Mouse (Mus musculus) myocyte (in vitro differentiated cells): ENCODE results near the gene Ndufb4. TPM values are rescaled to one million over a fixed set of nuclear protein-coding genes. Genes with fewer than 3 reads are reported as not detected.
"Not testable (repeated sequence)": the region's sequence is repeated elsewhere in the genome, so short reads cannot be mapped to it uniquely, and the experiment has no call there.

Experiments
- H3K27me3 ChIP-seq: one replicate; pipeline ENCODE4 v1.6.1; 2011; ENCODE audit not compliant: control insufficient read depth, insufficient read depth, insufficient read length
- H3K36me3 ChIP-seq: one replicate; pipeline ENCODE4 v1.6.1; 2011; ENCODE audit not compliant: control insufficient read depth, insufficient read depth
- H3K4me2 ChIP-seq: one replicate; pipeline ENCODE4 v1.6.1; 2011; ENCODE audit warnings: low read depth, control low read depth
- H3K4me3 ChIP-seq: one replicate; pipeline ENCODE4 v1.5.1; 2011; ENCODE audit warnings: mild to moderate bottlenecking, control low read depth, moderate library complexity
- H3K79me2 ChIP-seq: one replicate; pipeline ENCODE4 v1.6.1; 2011; ENCODE audit not compliant: control insufficient read depth, insufficient read depth
- H3ac ChIP-seq: one replicate; pipeline ENCODE4 v1.6.1; 2011; ENCODE audit not compliant: control insufficient read depth, insufficient read length
- CEBPB ChIP-seq: IDR thresholded peaks from 2 replicates; pipeline ENCODE4 v1.6.1; 2011; ENCODE audit warnings: mild to moderate bottlenecking, moderate library complexity; ENCODE audit not compliant: poor library complexity, insufficient read depth, severe bottlenecking
- E2F4 ChIP-seq: IDR thresholded peaks from one replicate; pipeline ENCODE4 v1.6.1; 2011; ENCODE audit warnings: mild to moderate bottlenecking, control low read depth, moderate library complexity; ENCODE audit not compliant: insufficient read depth
- MAX ChIP-seq: IDR thresholded peaks from one replicate; pipeline ENCODE4 v1.6.1; 2011; ENCODE audit warnings: low read depth, mild to moderate bottlenecking, control low read depth
- MYOD1 ChIP-seq, 3 experiments: IDR thresholded peaks; one replicate each; pipeline ENCODE4 v1.6.1; 2011; ENCODE audit warnings: control low read depth in 2 of 3, low read depth in 2 of 3, mild to moderate bottlenecking in 2 of 3, moderate library complexity in 1 of 3; ENCODE audit not compliant: insufficient read length in 2 of 3, control insufficient read depth in 1 of 3
- MYOG ChIP-seq, 3 experiments: IDR thresholded peaks; one replicate each; pipeline ENCODE4 v1.6.1; 2011; ENCODE audit warnings: control low read depth in 2 of 3, low read depth in 2 of 3, mild to moderate bottlenecking in 2 of 3; ENCODE audit not compliant: insufficient read length in 2 of 3, control insufficient read depth in 1 of 3, insufficient read depth in 1 of 3
- POLR2A ChIP-seq: IDR thresholded peaks from one replicate; pipeline ENCODE4 v1.6.1; 2011; ENCODE audit warnings: low read depth, mild to moderate bottlenecking, control low read depth, moderate library complexity; ENCODE audit not compliant: insufficient read length
- POLR2AphosphoS2 ChIP-seq: IDR thresholded peaks from one replicate; pipeline ENCODE4 v1.6.1; 2011; ENCODE audit warnings: low read depth, control low read depth; ENCODE audit not compliant: insufficient read length
- REST ChIP-seq: IDR thresholded peaks from one replicate; pipeline ENCODE4 v1.6.1; 2011; ENCODE audit warnings: mild to moderate bottlenecking, control low read depth, moderate library complexity; ENCODE audit not compliant: insufficient read depth, insufficient read length
- SRF ChIP-seq: IDR thresholded peaks from one replicate; pipeline ENCODE4 v1.6.1; 2011; ENCODE audit warnings: low read depth; ENCODE audit not compliant: control insufficient read depth, insufficient read length
- TCF12 ChIP-seq: IDR thresholded peaks from one replicate; pipeline ENCODE4 v1.6.1; 2011; ENCODE audit warnings: mild to moderate bottlenecking, control low read depth; ENCODE audit not compliant: poor library complexity, insufficient read depth, severe bottlenecking
- TCF3 ChIP-seq: IDR thresholded peaks from one replicate; pipeline ENCODE4 v1.6.1; 2011; ENCODE audit warnings: low read depth, control low read depth; ENCODE audit not compliant: insufficient read length
- USF1 ChIP-seq: IDR thresholded peaks from one replicate; pipeline ENCODE4 v1.6.1; 2011; ENCODE audit warnings: low read depth, mild to moderate bottlenecking, control low read depth, moderate library complexity
- polyA plus RNA-seq: library from polyadenylated mRNA; unstranded; fragments of >200 nt; fragmentation: generic; extraction: Trizol; gene quantifications from one replicate; pipeline ENCODE4 v1.2.1, GENCODE M21; 2012; ENCODE audit warnings: missing spikeins

The Ndufb4 gene
- polyA plus RNA-seq, 1 experiment, result 86.0 TPM

DNA sequence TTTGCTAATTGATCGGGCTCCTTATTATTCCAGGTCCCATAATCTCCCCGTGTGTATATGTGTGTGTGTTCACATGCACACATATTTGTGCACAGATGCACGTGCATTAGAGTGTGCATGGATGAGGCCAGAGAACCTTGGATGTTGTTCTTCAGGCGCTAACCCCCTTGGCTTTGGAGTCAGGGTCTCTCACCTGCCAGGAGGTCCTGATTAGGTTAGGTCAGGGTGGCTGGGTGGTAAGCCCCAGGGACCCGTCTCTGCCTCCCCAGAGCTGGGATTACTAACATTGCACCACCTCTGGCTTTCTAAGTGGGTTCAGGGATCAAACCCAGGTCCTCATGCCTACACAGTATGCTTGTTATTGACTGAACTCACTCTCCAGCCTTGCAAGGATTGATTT lies 9.8 kb downstream of the Ndufb4 start:
- no peaks in the 10 kb centered on the region for H3K27me3 ChIP-seq
- no peak overlapping the region for H3K4me2 ChIP-seq
- H3ac ChIP-seq, result no peak overlapping the region
- peaks cover 9% of the 10 kb centered on the region for H3K36me3 ChIP-seq
- H3K79me2 ChIP-seq, result peaks cover 5% of the 10 kb centered on the region
- no peak overlapping the region for H3K4me3 ChIP-seq
- TF ChIP-seq POLR2AphosphoS2, result no peak
- no peak for TF ChIP-seq MYOD1 (IDR thresholded peaks at IDR 0.05; ENCODE audit: control insufficient read depth in 1 of 3, insufficient read length in 2 of 3, low read depth in 2 of 3)
- TF ChIP-seq E2F4, result no peak
- TF ChIP-seq REST, result no peak
- TF ChIP-seq SRF, result no peak
- no peak for TF ChIP-seq CEBPB

DNA sequence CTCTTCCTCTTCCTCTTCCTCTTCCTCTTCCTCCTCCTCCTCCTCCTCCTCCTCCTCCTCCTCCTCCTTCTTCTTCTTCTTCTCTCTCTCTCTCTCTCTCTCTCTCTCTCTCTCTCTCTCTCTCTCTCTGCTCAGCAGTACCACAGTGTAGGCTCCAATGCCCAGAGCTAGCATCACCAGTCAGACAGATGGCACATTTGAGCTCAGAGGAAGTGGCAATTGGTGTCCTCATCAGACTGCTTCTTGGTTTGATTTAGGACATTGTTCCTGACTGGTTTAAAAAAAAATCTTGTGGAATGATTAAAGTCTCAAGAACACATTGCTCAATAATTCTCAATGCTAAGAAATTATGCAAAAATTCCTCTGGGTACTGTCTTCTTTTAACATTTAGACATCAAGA lies 13.7 kb downstream of the Ndufb4 start:
- H3K4me2 ChIP-seq, H3K4me3 ChIP-seq, H3ac ChIP-seq, H3K27me3 ChIP-seq, H3K79me2 ChIP-seq, H3K36me3 ChIP-seq: not testable (repeated sequence)

DNA sequence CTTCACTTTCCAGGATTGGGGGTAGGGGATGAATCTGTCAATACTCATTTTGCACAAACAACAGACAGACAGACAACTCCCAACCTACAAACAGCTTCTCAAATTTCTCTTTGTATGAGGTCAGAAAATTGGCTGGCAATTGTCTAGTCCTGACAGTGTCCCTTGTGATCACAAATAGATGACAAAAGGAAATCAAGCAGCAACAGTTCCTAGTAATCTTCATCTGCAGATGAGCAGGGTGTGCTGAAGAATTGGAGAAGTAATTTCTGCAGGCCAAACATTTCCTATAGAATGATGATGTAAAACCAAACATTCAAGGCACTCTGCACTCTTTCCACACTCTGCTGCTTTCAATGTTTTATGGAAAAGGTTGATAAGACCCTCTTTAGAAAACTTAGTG lies 16.5 kb downstream of the Ndufb4 start:
- H3ac ChIP-seq, result no peak overlapping the region
- no peak overlapping the region for H3K4me2 ChIP-seq
- TF ChIP-seq REST, result no peak
- no peak for TF ChIP-seq TCF3
- TF ChIP-seq MYOD1 (IDR thresholded peaks at IDR 0.05; ENCODE audit: control insufficient read depth in 1 of 3, insufficient read length in 2 of 3, low read depth in 2 of 3), result no peak
- no peak for TF ChIP-seq CEBPB
- TF ChIP-seq POLR2AphosphoS2, result no peak
- no peak for TF ChIP-seq MAX
- no peak for TF ChIP-seq POLR2A
- TF ChIP-seq E2F4, result no peak
- no peaks in the 10 kb centered on the region for H3K27me3 ChIP-seq
- H3K79me2 ChIP-seq, result no peaks in the 10 kb centered on the region
- no peaks in the 10 kb centered on the region for H3K36me3 ChIP-seq
- H3K4me3 ChIP-seq, result no peak overlapping the region

DNA sequence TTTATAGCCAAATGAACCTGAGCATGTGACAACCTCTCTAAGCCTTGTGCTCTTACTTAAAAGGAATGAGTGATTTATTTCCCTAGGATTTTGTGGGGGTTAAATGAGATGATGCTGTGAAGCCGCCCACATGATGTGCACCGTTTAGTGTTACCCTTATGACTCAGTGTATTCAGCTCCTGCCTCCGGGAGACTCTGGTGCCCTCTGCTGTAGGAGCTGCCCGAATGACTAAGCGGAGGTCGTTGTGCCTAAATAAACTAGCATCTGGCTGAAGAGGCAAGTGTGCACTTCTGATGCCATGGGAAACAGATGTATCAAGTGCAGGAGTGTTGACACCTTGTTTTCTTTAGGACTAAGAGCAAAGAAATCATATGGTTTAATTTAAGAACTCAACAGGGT lies 18.1 kb downstream of the Ndufb4 start:
- no peaks in the 10 kb centered on the region for H3K79me2 ChIP-seq
- no peak overlapping the region for H3K4me2 ChIP-seq
- no peak overlapping the region for H3ac ChIP-seq
- TF ChIP-seq POLR2A, result no peak
- peak; percentile 48 for TF ChIP-seq USF1
- H3K27me3 ChIP-seq, result no peaks in the 10 kb centered on the region
- no peaks in the 10 kb centered on the region for H3K36me3 ChIP-seq
- H3K4me3 ChIP-seq, result no peak overlapping the region

DNA sequence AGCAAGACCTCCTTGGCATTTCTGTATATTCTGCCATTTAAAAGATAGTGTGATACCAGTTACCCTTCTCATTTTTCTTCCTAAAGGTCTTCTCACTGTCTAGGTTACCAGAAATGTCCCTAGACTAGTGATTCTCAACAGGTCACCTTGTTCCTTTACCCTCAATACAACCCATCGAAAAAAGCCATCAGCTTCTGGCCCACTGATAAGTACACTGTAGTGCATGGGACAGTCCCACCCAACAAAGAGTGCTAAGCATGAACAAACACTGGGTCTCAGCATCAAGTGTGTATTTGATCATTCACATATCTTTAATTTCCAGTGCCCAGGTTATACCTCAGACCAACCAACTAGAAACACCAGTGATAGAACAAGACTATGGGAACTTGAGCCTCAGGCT lies 19.2 kb downstream of the Ndufb4 start:
- H3K4me3 ChIP-seq, result no peak overlapping the region
- H3K79me2 ChIP-seq, result no peaks in the 10 kb centered on the region
- TF ChIP-seq REST (no peak), MYOG (IDR thresholded peaks at IDR 0.05; ENCODE audit: control insufficient read depth in 1 of 3, insufficient read depth in 1 of 3, insufficient read length in 2 of 3, low read depth in 2 of 3) (no peak), USF1 (no peak), SRF (no peak), POLR2A (no peak), E2F4 (no peak), TCF3 (no peak), POLR2AphosphoS2 (no peak), MAX (no peak), CEBPB (no peak), TCF12 (no peak), MYOD1 (IDR thresholded peaks at IDR 0.05; ENCODE audit: control insufficient read depth in 1 of 3, insufficient read length in 2 of 3, low read depth in 2 of 3) (no peak)
- no peak overlapping the region for H3K4me2 ChIP-seq
- no peaks in the 10 kb centered on the region for H3K27me3 ChIP-seq
- no peak overlapping the region for H3ac ChIP-seq
- no peaks in the 10 kb centered on the region for H3K36me3 ChIP-seq

DNA sequence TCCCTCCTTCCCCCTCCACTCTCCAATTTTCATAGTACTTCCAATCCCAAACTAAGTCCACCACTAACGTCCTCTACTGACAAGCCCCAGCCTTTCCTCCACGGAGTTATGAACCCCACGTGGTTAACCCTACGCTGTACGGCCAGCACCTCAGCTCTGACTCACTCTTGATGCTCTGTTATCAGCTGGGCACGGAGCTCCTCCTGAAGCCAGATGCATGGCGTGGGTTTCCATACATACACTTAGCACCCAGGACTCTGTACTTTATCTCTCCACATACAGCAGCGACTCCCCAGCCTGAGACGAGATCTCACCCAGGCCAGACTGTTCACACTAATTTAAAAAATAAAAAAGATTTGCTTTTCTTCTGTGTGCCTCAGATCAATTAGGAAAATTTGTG lies 19.7 kb downstream of the Ndufb4 start:
- Histone ChIP-seq H3K79me2 (no peaks in the 10 kb centered on the region), H3K36me3 (no peaks in the 10 kb centered on the region), H3K4me2 (no peak overlapping the region), H3ac (no peak overlapping the region), H3K4me3 (no peak overlapping the region), H3K27me3 (no peaks in the 10 kb centered on the region)
- TF ChIP-seq POLR2AphosphoS2, result no peak
- no peak for TF ChIP-seq POLR2A
- TF ChIP-seq USF1, result no peak
- no peak for TF ChIP-seq MYOG (IDR thresholded peaks at IDR 0.05; ENCODE audit: control insufficient read depth in 1 of 3, insufficient read depth in 1 of 3, insufficient read length in 2 of 3, low read depth in 2 of 3)
- TF ChIP-seq SRF, result no peak
- TF ChIP-seq REST, result no peak
- no peak for TF ChIP-seq TCF12
- TF ChIP-seq MYOD1 (IDR thresholded peaks at IDR 0.05; ENCODE audit: control insufficient read depth in 1 of 3, insufficient read length in 2 of 3, low read depth in 2 of 3), result no peak
- no peak for TF ChIP-seq MAX
- no peak for TF ChIP-seq TCF3
- no peak for TF ChIP-seq CEBPB
- no peak for TF ChIP-seq E2F4
